Mouse (Mus musculus) kidney, adult 2 months (tissue): Measurements from ENCODE around the gene Prf1. TPM values are rescaled to one million over a fixed set of nuclear protein-coding genes. Genes with fewer than 3 reads are reported as not detected.

ENCODE experiments used
- DNase-seq: peaks from one replicate; pipeline ENCODE4 v3.0.0; 2021
- H3K27ac ChIP-seq: fragments of 200-500 bp; 2 replicates; pipeline ENCODE4 v1.5.1; 2012; ENCODE audit warnings: low read depth, low read length, control low read depth, inconsistent platforms; ENCODE audit not compliant: insufficient read depth
- H3K27me3 ChIP-seq: fragments of 200-500 bp; replicated peaks from 2 replicates; pipeline ENCODE4 v1.6.1; 2012; ENCODE audit warnings: mild to moderate bottlenecking, moderate library complexity, low read length, inconsistent platforms; ENCODE audit not compliant: control insufficient read depth, insufficient read depth
- H3K36me3 ChIP-seq: fragments of 200-500 bp; 2 replicates; pipeline ENCODE4 v1.6.1; 2012; ENCODE audit warnings: mild to moderate bottlenecking, moderate library complexity, low read length, inconsistent platforms; ENCODE audit not compliant: control insufficient read depth, insufficient read depth
- H3K4me1 ChIP-seq: fragments of 200-500 bp; 2 replicates; pipeline ENCODE4 v1.6.1; 2011; ENCODE audit warnings: low read length; ENCODE audit not compliant: control insufficient read depth, insufficient read depth
- H3K4me3 ChIP-seq: fragments of 200-500 bp; 2 replicates; pipeline ENCODE4 v1.5.1; 2011; ENCODE audit warnings: mild to moderate bottlenecking, low read depth, low read length, control low read depth; ENCODE audit not compliant: insufficient read depth
- CTCF ChIP-seq: fragments of 200-500 bp; conservative IDR thresholded peaks from 2 replicates; pipeline ENCODE4 v1.5.1; 2011; ENCODE audit warnings: low read depth, mild to moderate bottlenecking, control low read depth, low read length, moderate library complexity, mixed read lengths; ENCODE audit not compliant: insufficient read depth, insufficient read length
- POLR2A ChIP-seq: fragments of 200-500 bp; IDR thresholded peaks from one replicate; pipeline ENCODE4 v1.6.1; 2011; ENCODE audit warnings: low read depth, low read length, control low read depth
- WGBS: fragments of 180-500 bp; shearing (Covaris S2); methylation state at CpG from one replicate; pipeline ENCODE4 v1.1.7; 2018; 5-methylcytosine and 5-hydroxymethylcytosine counted together
- polyA plus RNA-seq: library from polyadenylated mRNA; depleted of rRNA; stranded (reverse); fragments of >200 nt; gene quantifications from 2 replicates; pipeline ENCODE4 v1.2.3, GENCODE M21; 2012; rRNA removed

The Prf1 gene
- polyA plus RNA-seq, 1 experiment: 1.5 TPM

DNA sequence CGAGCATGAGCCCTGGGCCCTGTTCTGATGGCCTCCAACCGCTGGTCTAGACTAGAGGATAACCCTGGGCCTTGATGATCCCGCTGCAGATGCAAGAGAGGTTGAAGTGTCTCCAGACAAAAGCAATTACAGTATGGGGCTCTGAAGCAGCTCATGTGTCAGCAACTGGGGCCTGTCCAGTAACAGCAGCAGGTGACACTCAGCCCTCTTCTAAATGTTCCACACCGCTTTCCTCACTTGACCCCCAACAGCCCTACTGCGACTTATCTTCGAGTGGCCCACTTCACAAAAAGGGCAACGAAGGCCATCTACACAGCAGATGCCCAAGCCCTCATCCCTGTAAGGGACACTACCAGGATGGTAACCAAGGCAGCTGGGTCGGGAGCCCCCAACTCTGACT lies 47.5 kb downstream of the Prf1 start:
- no peaks in the 10 kb centered on the region for H3K4me1 ChIP-seq
- no peaks in the 10 kb centered on the region for H3K27me3 ChIP-seq
- H3K27ac ChIP-seq: no peak overlapping the region
- no peaks in the 10 kb centered on the region for H3K36me3 ChIP-seq
- DNase-seq: no peak
- H3K4me3 ChIP-seq: no peak overlapping the region
- no peak for TF ChIP-seq POLR2A
- no peak for TF ChIP-seq CTCF
- WGBS: 82% methylated on average over 8 of the region's 8 CpGs

DNA sequence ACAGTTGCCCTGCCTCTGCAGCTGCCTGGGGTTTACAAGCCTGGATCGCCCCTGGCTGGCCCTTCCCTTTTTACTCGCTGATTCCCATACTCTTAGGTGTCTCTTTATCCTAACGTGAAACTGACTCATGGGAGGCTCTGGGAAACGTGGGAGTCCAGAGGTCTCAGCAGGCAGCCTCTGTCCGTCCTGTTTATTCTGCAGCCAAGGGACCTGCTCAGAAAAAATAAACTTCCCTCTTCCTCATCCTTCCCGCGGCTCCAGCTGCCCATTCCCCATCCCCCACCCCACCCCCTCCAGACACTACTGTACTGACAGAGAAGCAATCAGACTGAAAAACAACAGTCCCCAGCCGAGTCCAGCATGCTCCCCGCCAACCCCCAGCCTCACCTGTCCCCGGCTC lies 48.7 kb downstream of the Prf1 start:
- TF ChIP-seq CTCF (no peak), POLR2A (no peak)
- Histone ChIP-seq H3K4me3 (no peak overlapping the region), H3K27ac (no peak overlapping the region), H3K4me1 (no peaks in the 10 kb centered on the region), H3K27me3 (no peaks in the 10 kb centered on the region), H3K36me3 (no peaks in the 10 kb centered on the region)
- WGBS: 24% methylated on average over 10 of the region's 10 CpGs
- no peak for DNase-seq

DNA sequence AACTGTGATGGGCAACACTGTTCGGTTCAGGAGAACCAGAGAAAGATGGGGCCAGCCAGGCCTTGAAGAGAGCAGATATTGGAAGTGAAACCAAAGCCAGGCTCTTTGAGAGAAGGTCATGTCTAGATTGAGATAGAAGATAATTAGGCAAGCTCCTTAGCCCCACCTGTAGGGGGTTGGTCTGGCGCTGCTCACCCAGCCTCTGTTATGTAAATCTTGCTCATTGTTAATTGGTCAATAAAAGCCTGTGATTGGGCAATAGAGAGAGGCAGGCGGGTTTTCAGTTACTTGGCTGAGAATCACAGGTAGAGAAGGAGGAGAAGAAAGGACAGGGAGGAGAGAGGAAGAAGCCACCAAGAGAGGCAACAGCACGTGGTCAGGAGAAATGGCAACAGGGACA lies 53.6 kb downstream of the Prf1 start:
- Histone ChIP-seq H3K36me3 (no peaks in the 10 kb centered on the region), H3K27me3 (no peaks in the 10 kb centered on the region), H3K27ac (no peak overlapping the region), H3K4me3 (no peak overlapping the region), H3K4me1 (no peaks in the 10 kb centered on the region)
- WGBS: 79% methylated on average over 4 of the region's 4 CpGs
- DNase-seq: no peak
- TF ChIP-seq CTCF (no peak), POLR2A (no peak)

Other genes starting within 250 kb of the Prf1 start
- 392 and 452 TPM in 2 replicates for gene Pcbd1, start 208.5 kb upstream of the Prf1 start, polyA plus RNA-seq
- gene Sgpl1, start 150.1 kb upstream of the Prf1 start, polyA plus RNA-seq: 37.8 and 39.7 TPM in 2 replicates
- gene Tbata, start 125.9 kb upstream of the Prf1 start, polyA plus RNA-seq: 0.19 and 0.20 TPM in 2 replicates
- 1.3 and 1.7 TPM in 2 replicates for gene Adamts14, start 24.4 kb upstream of the Prf1 start, polyA plus RNA-seq
- 8.8 and 10.8 TPM in 2 replicates for gene Pald1, start 85.7 kb downstream of the Prf1 start, polyA plus RNA-seq
- 0.06 and 0.12 TPM in 2 replicates for gene Nodal, start 120.1 kb downstream of the Prf1 start, polyA plus RNA-seq
- 127 and 128 TPM in 2 replicates for gene Eif4ebp2, start 154.8 kb downstream of the Prf1 start, polyA plus RNA-seq
- 4.0 and 4.6 TPM in 2 replicates for gene Lrrc20, start 178.0 kb downstream of the Prf1 start, polyA plus RNA-seq